Mouse (Mus musculus) T-helper 1 cell (primary cell): ENCODE results near the gene Gm7138.
"Not testable (repeated sequence)": the region's sequence is repeated elsewhere in the genome, so short reads cannot be mapped to it uniquely, and the experiment has no call there.

Experiments used
- in situ Hi-C: fragments of 300-600 bp; cut with MboI, MseI; formaldehyde crosslinking; loops from one replicate; pipeline ENCODE4 v1.15.1; 2025; ENCODE audit warnings: high pct_unique_total_duplicates

Gene Gm7138

GRCm38 (mm10) chr10:77750686-77751085 is 26.1 kb downstream of the Gm7138 start:
- in situ Hi-C loops: not testable (repeated sequence)

- in situ Hi-C loops: not testable (repeated sequence)
These were observed 34.6 kb downstream of the Gm7138 start, which contains the start of gene Gm18596 for GRCm38 (mm10) chr10:77741924-77742688. Gene Gm18596 (minus strand): TSS chr10:77742638.

- in situ Hi-C loops: no loop called here
These were observed 37.8 kb downstream of the Gm7138 start for GRCm38 (mm10) chr10:77738929-77739328.

GRCm38 (mm10) chr10:77735928-77736327 is 40.8 kb downstream of the Gm7138 start:
- in situ Hi-C loops: no loop called here

GRCm38 (mm10) chr10:77729241-77729640 is 47.5 kb downstream of the Gm7138 start:
- in situ Hi-C loops: no loop called here

DNA sequence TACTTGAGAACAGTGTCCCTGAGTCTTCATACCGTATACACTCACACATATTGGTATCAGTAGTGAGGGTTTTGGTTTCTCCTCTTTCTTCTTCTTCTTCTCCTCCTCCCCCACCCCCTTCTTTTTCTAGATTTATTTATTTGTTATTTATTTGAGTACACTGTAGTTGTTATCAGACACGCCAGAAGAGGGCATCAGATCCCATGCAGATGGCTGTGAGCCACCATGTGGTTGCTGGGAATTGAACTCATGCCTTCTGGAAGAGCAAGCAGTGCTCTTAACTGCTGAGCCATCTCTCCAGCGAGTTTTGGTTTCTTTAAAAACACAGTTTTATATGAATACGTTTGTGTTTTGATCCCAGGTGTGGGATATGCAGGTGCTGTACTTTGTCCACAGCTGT is 48.5 kb downstream of the Gm7138 start:
- in situ Hi-C loops: no loop called here
